Mouse (Mus musculus) heart, postnatal 0 days (tissue): ENCODE results near the gene Cdkn2b.

Source experiments
- CTCF ChIP-seq: IDR thresholded peaks from 2 replicates; pipeline ENCODE4 v1.5.1; 2016; ENCODE audit warnings: antibody characterized with exemption, control low read depth, low read depth
- EP300 ChIP-seq: IDR thresholded peaks from 2 replicates; pipeline ENCODE4 v1.6.1; 2016; ENCODE audit warnings: antibody characterized with exemption, low read depth

DNA sequence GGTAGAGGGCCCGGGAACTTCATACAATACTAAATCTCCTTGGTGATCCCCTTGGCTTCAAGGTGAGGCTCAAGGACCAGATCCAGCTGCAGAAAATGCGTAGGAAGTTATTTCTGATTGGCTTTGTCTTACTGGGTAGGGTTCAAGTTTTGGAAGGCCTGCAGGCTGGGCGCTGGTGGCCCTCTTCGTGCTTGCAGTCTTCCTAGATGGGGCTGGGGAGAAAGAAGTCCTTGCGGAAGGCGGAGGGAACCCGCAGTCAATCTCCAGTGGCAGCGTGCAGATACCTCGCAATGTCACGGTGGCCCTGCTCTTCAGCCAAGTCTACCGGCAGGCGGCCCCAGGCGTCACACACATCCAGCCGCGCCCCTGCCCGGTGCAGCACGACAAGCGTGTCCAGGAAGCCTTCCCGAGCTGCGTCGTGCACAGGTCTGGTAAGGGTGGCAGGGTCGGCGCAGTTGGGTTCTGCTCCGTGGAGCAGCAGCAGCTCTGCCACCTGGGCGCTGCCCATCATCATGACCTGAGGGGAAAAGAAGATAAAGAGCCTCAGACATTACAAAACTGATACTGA lies 4.0 kb downstream of the Cdkn2b start:
- TF ChIP-seq CTCF, result no peak
- TF ChIP-seq EP300, result no peak
